Mouse (Mus musculus): ENCODE measurements around the gene Tle2.

DNA sequence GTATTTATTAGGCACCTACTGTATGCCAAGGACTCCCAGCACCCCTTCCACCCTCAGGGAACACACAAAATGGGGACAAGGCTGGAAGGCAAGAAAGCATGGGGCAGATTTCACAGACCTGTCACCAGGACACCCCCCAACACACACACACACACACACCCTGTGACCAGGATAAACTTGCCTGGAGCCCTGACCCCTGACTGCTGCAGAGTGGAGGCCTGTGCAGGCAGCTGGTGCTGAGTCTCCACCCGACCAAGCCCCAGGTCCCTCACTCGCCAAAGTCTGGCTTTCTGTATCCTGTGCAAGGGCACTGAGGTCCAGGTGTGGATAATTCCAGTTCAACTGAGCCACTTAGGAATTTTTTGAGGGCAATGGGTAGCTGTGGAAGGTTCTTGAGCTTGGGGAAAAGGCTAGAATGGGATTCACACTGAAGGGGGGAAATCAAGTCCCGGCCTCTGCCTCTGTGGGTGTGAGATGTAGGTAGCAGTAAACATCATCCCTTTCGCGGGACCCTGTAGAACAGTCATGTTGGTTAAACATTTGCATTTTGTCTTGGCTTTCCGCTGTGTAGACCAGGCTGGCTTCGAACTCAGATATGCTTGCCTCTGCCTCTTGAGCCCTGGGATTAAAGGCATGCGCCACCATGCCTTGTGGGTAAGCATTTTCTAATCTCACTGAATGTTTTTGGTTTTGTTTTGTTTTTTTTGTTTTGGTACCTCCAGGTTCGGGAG, 4.7 kb upstream of the Tle2 start:
- TF ChIP-seq CTCF (IDR thresholded peaks at IDR 0.05; ENCODE audit: low read depth) (no peak), EP300 (IDR thresholded peaks at IDR 0.05; ENCODE audit: low read depth) (no peak)

Data from heart, postnatal 0 days (tissue).